Comparison of ENCODE assay signal across 20 mouse cellular contexts in the genomic region with DNA sequence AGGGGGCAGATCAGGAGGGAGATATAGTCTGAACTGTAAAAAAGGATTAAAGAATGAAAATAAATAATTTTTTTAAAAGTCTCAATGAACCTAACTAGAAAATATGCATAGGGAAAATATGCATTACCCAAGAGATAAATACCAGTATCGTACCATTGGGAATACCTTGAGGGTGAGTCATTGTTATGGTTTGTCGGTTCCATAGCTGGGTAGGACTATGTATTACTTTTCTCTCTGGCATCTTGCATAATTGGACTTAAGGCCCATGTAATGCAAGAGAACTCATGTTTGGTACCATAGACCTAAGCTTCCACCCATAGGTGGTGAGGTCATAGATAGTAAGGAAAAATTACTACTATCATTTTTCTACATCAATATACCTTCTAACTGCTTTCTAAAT.
A peak's percentile ranks its signal among the peaks of the same experiment; 100 is the strongest.
DNase-seq lines count a peak whose midpoint lies in the region; ATAC-seq and TF ChIP-seq lines count a peak whose summit lies in the region.
"Had no signal": no experiment of that assay in that cellular context is flagged by ENCODE, and none has a peak within 500 bp of the region (broad histone marks: within the 10 kb centered on the region; RNA-seq: fewer than 3 reads in every experiment).

No protein-coding gene starts in this region.

- H3K4me1 ChIP-seq in heart, embryonic 10.5 days = no peaks in the 10 kb centered on the region
- H3K4me1 ChIP-seq in liver, embryonic 11.5 days (replicated peaks; ENCODE audit: control insufficient read depth, insufficient read depth, low read length) = no peaks in the 10 kb centered on the region
- H3K4me1 ChIP-seq: embryonic facial prominence, embryonic 10.5 days; embryonic facial prominence, embryonic 12.5 days; forebrain, embryonic 13.5 days; forebrain, embryonic 15.5 days had no signal

- in situ Hi-C loops in Patski (cut with MboI; ENCODE audit: low pct_unique_long_range_greater_than_20kb) = no loop called here

- no peak overlapping the region for H3ac ChIP-seq in C2C12 (ENCODE audit: control insufficient read depth, insufficient read length, low read depth)

- H3K27me3 ChIP-seq in C2C12 (ENCODE audit: control insufficient read depth, insufficient read depth, insufficient read length) (no peaks in the 10 kb centered on the region), Patski (no peaks in the 10 kb centered on the region)
- no peaks in the 10 kb centered on the region for H3K27me3 ChIP-seq in heart, embryonic 10.5 days (ENCODE audit: insufficient read depth, poor library complexity, severe bottlenecking)
- H3K27me3 ChIP-seq in liver, embryonic 11.5 days (replicated peaks; ENCODE audit: control insufficient read depth, insufficient read depth, low read length) = no peaks in the 10 kb centered on the region
- H3K27me3 ChIP-seq: embryonic facial prominence, embryonic 12.5 days; forebrain, embryonic 13.5 days; forebrain, embryonic 15.5 days had no signal

- no peaks in the 10 kb centered on the region for H3K79me2 ChIP-seq in C2C12 (ENCODE audit: control insufficient read depth, insufficient read depth)

- WGBS in heart, embryonic 10.5 days = 94% methylated on average over 2 of the region's 2 CpGs
- 82% methylated on average over 2 of the region's 2 CpGs for WGBS in liver, embryonic 11.5 days

- POLR2A ChIA-PET in Patski (lab: Charles Lee) = no interaction called here

- H3K27ac ChIP-seq in heart, embryonic 10.5 days = no peak overlapping the region
- H3K27ac ChIP-seq in liver, embryonic 11.5 days (ENCODE audit: low read depth, low read length) = no peak overlapping the region
- H3K27ac ChIP-seq: embryonic facial prominence, embryonic 10.5 days; embryonic facial prominence, embryonic 12.5 days; forebrain, embryonic 13.5 days; forebrain, embryonic 15.5 days had no signal

- no peaks in the 10 kb centered on the region for H3K79me3 ChIP-seq in C2C12 (ENCODE audit: low read depth)

- H3K36me3 ChIP-seq in C2C12 (ENCODE audit: control insufficient read depth, insufficient read depth) = no peaks in the 10 kb centered on the region
- peaks cover 13% of the 10 kb centered on the region for H3K36me3 ChIP-seq in heart, embryonic 10.5 days
- H3K36me3 ChIP-seq in liver, embryonic 11.5 days (ENCODE audit: control insufficient read depth, insufficient read depth, low read length) = no peaks in the 10 kb centered on the region
- H3K36me3 ChIP-seq: embryonic facial prominence, embryonic 12.5 days had no signal

- no peak overlapping the region for H3K4me3 ChIP-seq in C2C12 (ENCODE audit: insufficient read depth, poor library complexity, severe bottlenecking)
- no peak overlapping the region for H3K4me3 ChIP-seq in heart, embryonic 10.5 days
- no peak overlapping the region for H3K4me3 ChIP-seq in liver, embryonic 11.5 days (ENCODE audit: low read depth, low read length)
- H3K4me3 ChIP-seq: embryonic facial prominence, embryonic 10.5 days; embryonic facial prominence, embryonic 12.5 days; forebrain, embryonic 13.5 days; forebrain, embryonic 15.5 days had no signal

- TF ChIP-seq CTCF in C2C12 (IDR thresholded peaks at IDR 0.05; ENCODE audit: control insufficient read depth, insufficient read depth, insufficient read length) (no peak), Patski (IDR thresholded peaks at IDR 0.05) (no peak)

- H3K9ac ChIP-seq in liver, embryonic 11.5 days (ENCODE audit: low read depth, low read length) = no peak overlapping the region
- H3K9ac ChIP-seq: embryonic facial prominence, embryonic 12.5 days; forebrain, embryonic 13.5 days; forebrain, embryonic 15.5 days; forebrain, postnatal 0 days had no signal

- no peaks in the 10 kb centered on the region for H3K9me3 ChIP-seq in heart, embryonic 10.5 days
- H3K9me3 ChIP-seq in liver, embryonic 11.5 days (ENCODE audit: control insufficient read depth, low read length) = no peaks in the 10 kb centered on the region
- H3K9me3 ChIP-seq: embryonic facial prominence, embryonic 10.5 days; embryonic facial prominence, embryonic 12.5 days; forebrain, embryonic 13.5 days; forebrain, embryonic 15.5 days had no signal

- peak; percentile 27 for DNase-seq in 3134 (ENCODE audit: extremely low read depth, insufficient read length, low spot score)
- peak; percentile 10 for DNase-seq in Patski (ENCODE audit: low read depth, low spot score)
- DNase-seq in adrenal gland, postnatal 4 days (ENCODE audit: low spot score in 2 of 2) = no peak
- DNase-seq in heart, embryonic 10.5 days (ENCODE audit: low spot score) = no peak
- DNase-seq in liver, embryonic 11.5 days (ENCODE audit: low spot score) = no peak
- DNase-seq: adrenal gland, adult 2 months; adrenal gland, postnatal 10 days; adrenal gland, postnatal 25 days; B cell, adult 2 months; cerebellum, adult 11-12 months; cerebellum, adult 2 months; cerebellum, adult 9-10 months; cerebellum, postnatal 10 days; cerebellum, postnatal 25 days; forebrain, postnatal 0 days had no signal

- CTCF ChIA-PET in Patski (lab: Charles Lee) = no interaction called here

- no peak overlapping the region for H3K4me2 ChIP-seq in liver, embryonic 11.5 days
- H3K4me2 ChIP-seq: embryonic facial prominence, embryonic 12.5 days; forebrain, embryonic 13.5 days; forebrain, embryonic 15.5 days had no signal

- ATAC-seq in Patski = peak; percentile 87
- no peak for ATAC-seq in liver, embryonic 11.5 days (replicated peaks; ENCODE audit: low FRiP score)
- ATAC-seq: forebrain, embryonic 13.5 days; forebrain, embryonic 15.5 days; forebrain, postnatal 0 days had no signal

TF ChIP-seq in C2C12, 6 proteins besides CTCF, POLR2A, EP300 and RAD21:
- TF ChIP-seq FOSL1 (IDR thresholded peaks at IDR 0.05; ENCODE audit: insufficient read depth, low read length, poor library complexity, severe bottlenecking) = peak; percentile 56
- TF ChIP-seq USF1 (IDR thresholded peaks at IDR 0.05; ENCODE audit: low read depth) = no peak
- TF ChIP-seq CEBPB (IDR thresholded peaks at IDR 0.05; ENCODE audit: low read depth) = peak; percentile 65
- TF ChIP-seq MYOD1 (IDR thresholded peaks at IDR 0.05; ENCODE audit: control insufficient read depth, insufficient read length, low read depth) = no peak

Comparison
In these comparisons a context has a peak if more than half of its experiments do, and no peak if none do; other contexts are left out.
1. DNase-seq: peak in 3134 (single experiment) and Patski (single experiment); none in adrenal gland, postnatal 4 days (0 of 2), heart, embryonic 10.5 days (single experiment) and liver, embryonic 11.5 days (single experiment).